Mouse (Mus musculus) lung, postnatal 0 days (tissue): ENCODE measurements around the gene Gm20388.

ENCODE experiments used
- CTCF ChIP-seq: IDR thresholded peaks from 2 replicates; pipeline ENCODE4 v1.5.1; 2016; ENCODE audit warnings: antibody characterized with exemption, mild to moderate bottlenecking
- EP300 ChIP-seq: IDR thresholded peaks from 2 replicates; pipeline ENCODE4 v1.6.1; 2016; ENCODE audit warnings: antibody characterized with exemption, mild to moderate bottlenecking, control low read depth

- TF ChIP-seq CTCF (no peak), EP300 (no peak)
These were observed 3808.1 kb downstream of the Gm20388 start for GRCm38 (mm10) chr8:123718752-123719151.
